Mouse (Mus musculus): ENCODE measurements around the gene Gm9049. TPM values are rescaled to one million over a fixed set of nuclear protein-coding genes. Genes with fewer than 3 reads are reported as not detected.

Gene Gm9049
- polyA plus RNA-seq, 1 experiment from 2014 or later: not detected

Other genes starting within 250 kb of the Gm9049 start
- 44.4 and 57.3 TPM in 2 replicates for gene Mdm1, start 212.3 kb downstream of the Gm9049 start, polyA plus RNA-seq (2016; fragmentation: Nextera tagmentation; extraction: Ambion mirVana)
- gene Il22, start 149.2 kb downstream of the Gm9049 start, polyA plus RNA-seq (2016; fragmentation: Nextera tagmentation; extraction: Ambion mirVana): not detected in 2 replicates
- 0.10 TPM in 1 of 2 replicates, not detected in the other for gene Gm32717, start 113.3 kb downstream of the Gm9049 start, polyA plus RNA-seq (2016; fragmentation: Nextera tagmentation; extraction: Ambion mirVana)
- gene Gm32802, start 95.4 kb downstream of the Gm9049 start, polyA plus RNA-seq (2016; fragmentation: Nextera tagmentation; extraction: Ambion mirVana): 0.10 TPM in 1 of 2 replicates, not detected in the other
- gene Iltifb, start 59.1 kb downstream of the Gm9049 start, polyA plus RNA-seq (2016; fragmentation: Nextera tagmentation; extraction: Ambion mirVana): not detected in 2 replicates
- not detected in 2 replicates for gene Gm9040, start 27.1 kb downstream of the Gm9049 start, polyA plus RNA-seq (2016; fragmentation: Nextera tagmentation; extraction: Ambion mirVana)
- not detected in 2 replicates for gene Gm9044, start 21.7 kb downstream of the Gm9049 start, polyA plus RNA-seq (2016; fragmentation: Nextera tagmentation; extraction: Ambion mirVana)
- gene Gm9045, start 16.3 kb downstream of the Gm9049 start, polyA plus RNA-seq (2016; fragmentation: Nextera tagmentation; extraction: Ambion mirVana): not detected in 2 replicates
- not detected in 2 replicates for gene Gm9046, start 10.8 kb downstream of the Gm9049 start, polyA plus RNA-seq (2016; fragmentation: Nextera tagmentation; extraction: Ambion mirVana)
- not detected in 2 replicates for gene Gm9048, start 5.4 kb downstream of the Gm9049 start, polyA plus RNA-seq (2016; fragmentation: Nextera tagmentation; extraction: Ambion mirVana)
- not detected in 2 replicates for gene Ifng, start 86.9 kb upstream of the Gm9049 start, polyA plus RNA-seq (2016; fragmentation: Nextera tagmentation; extraction: Ambion mirVana)

Measured in limb, embryonic 10.5 days (tissue).